Mouse (Mus musculus) retina, adult 2 months (tissue): ENCODE measurements around the gene Msantd2.

ENCODE experiments used
- DNase-seq: peaks from one replicate; pipeline ENCODE4 v3.0.0-alpha.2; 2012; ENCODE audit warnings: low read depth, low spot score

The Msantd2 gene

GRCm38 (mm10) chr9:37540701-37541575, 51.8 kb downstream of the Msantd2 start:
- no peak for DNase-seq

- DNase-seq = no peak
These were observed 52.9 kb downstream of the Msantd2 start for GRCm38 (mm10) chr9:37541851-37542642.

- DNase-seq = no peak
These were observed 54.8 kb downstream of the Msantd2 start for GRCm38 (mm10) chr9:37543869-37544440.

- no peak for DNase-seq
These were observed 55.5 kb downstream of the Msantd2 start for GRCm38 (mm10) chr9:37544447-37545165.

- no peak for DNase-seq
These were observed 56.1 kb downstream of the Msantd2 start for GRCm38 (mm10) chr9:37545166-37545610.

GRCm38 (mm10) chr9:37545847-37546452, 56.8 kb downstream of the Msantd2 start:
- no peak for DNase-seq

- DNase-seq = no peak
These were observed 57.8 kb downstream of the Msantd2 start for GRCm38 (mm10) chr9:37546889-37547288.

GRCm38 (mm10) chr9:37550435-37550834, 61.3 kb downstream of the Msantd2 start:
- DNase-seq = no peak

GRCm38 (mm10) chr9:37551751-37552531, 62.8 kb downstream of the Msantd2 start:
- DNase-seq = no peak

- no peak for DNase-seq
These were observed 63.6 kb downstream of the Msantd2 start, which contains the start of gene Nrgn for GRCm38 (mm10) chr9:37552536-37553293. Gene Nrgn (minus strand): TSS chr9:37552904.

- DNase-seq = no peak
These were observed 65.2 kb downstream of the Msantd2 start for GRCm38 (mm10) chr9:37554279-37554678.

GRCm38 (mm10) chr9:37554838-37555748, 66.0 kb downstream of the Msantd2 start, which contains the start of gene Siae:
Gene Siae (plus strand): TSS chr9:37555698.
- no peak for DNase-seq

GRCm38 (mm10) chr9:37556366-37556765, 67.2 kb downstream of the Msantd2 start:
- DNase-seq = no peak

GRCm38 (mm10) chr9:37560617-37561016, 71.5 kb downstream of the Msantd2 start:
- no peak for DNase-seq

- DNase-seq = no peak
These were observed 74.7 kb downstream of the Msantd2 start for GRCm38 (mm10) chr9:37563805-37564204.

GRCm38 (mm10) chr9:37567019-37567418, 77.9 kb downstream of the Msantd2 start:
- no peak for DNase-seq

- no peak for DNase-seq
These were observed 78.3 kb downstream of the Msantd2 start for GRCm38 (mm10) chr9:37567454-37567853.

- DNase-seq = no peak
These were observed 78.9 kb downstream of the Msantd2 start for GRCm38 (mm10) chr9:37567892-37568604.
